Mouse (Mus musculus) ovary, postnatal 14 days (tissue): ENCODE results near the gene Ccr1.

Experiments
- DNase-seq: peaks from one replicate; pipeline ENCODE4 v3.0.0; 2022; ENCODE audit warnings: low spot score

Ccr1 gene

DNA sequence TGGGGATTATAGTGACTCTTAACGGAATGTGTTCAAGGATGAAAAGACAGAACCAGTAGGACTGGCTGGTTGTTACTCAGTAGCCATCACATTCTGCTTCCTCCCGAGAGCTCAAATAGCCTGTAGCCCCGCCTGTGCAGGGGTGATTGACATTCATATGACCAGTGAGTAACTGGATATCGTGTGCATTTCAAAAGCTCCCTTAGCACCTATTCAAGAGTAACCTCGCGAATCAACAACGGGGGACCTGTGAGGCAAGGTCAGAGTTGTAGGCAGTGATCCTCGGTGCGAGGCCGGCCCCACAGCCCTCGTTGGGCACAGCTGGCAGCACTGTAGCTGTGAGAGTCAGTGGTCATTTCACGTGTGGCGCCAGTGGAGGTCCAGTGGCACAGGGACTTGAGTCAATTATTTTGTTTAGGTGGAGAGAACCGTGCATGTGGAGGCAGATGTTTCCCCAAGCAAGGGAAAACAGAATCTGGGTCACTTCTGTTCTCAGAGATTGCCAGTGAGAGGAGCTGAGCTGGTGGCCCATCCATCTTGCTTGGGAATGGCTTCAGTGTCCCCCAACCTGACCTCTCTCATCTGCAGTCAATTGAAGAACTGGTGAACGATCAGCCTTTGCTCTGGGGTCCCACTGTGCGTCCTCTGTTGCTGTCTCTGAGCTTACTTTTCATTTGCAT, 41.1 kb downstream of the Ccr1 start:
- DNase-seq = no peak

GRCm38 (mm10) chr9:123926041-123926440, 42.5 kb downstream of the Ccr1 start:
- peak; percentile 56 for DNase-seq

DNA sequence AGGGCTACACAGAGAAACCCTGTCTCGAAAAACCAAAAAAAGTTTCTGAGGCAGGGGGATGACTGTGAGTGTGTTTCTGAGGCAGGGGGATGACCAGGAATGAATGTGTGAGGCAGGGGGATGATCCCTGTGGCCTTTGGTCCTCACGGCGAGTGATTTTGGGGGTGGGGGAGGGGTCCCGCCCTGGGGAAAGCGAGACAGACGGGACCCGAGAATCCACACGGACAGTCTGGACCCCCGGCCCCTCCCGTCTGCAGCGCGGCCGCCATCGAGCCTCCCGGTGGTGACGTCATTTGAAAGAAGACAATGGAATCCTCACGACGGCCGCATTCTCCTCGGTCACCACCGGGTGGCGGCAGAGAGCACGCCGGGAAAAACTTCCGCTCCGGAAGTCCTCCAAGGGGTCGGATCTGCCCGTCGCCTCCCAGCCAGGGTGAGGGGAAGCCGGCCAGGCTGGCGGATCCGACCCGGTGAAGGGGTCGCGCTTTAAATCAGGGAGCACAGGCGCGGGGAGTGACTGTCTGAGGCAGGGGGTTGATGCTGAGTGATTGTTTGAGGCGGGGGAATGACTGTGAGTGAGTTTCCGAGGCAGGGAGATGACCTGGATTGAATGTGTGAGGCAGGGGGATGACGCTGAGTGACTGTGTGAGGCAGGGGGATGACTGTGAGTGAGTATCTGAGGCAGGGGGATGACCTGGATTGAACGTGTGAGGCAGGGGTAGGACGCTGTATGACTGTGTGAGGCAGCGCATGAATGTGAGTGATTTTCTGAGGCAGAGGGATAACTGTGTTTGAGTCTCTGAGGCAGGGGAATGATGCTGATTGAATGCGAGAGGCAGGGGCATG, 43.2 kb downstream of the Ccr1 start:
- peak; percentile 92 for DNase-seq

GRCm38 (mm10) chr9:123924589-123925066, 43.9 kb downstream of the Ccr1 start:
- peak; percentile 87 for DNase-seq

DNA sequence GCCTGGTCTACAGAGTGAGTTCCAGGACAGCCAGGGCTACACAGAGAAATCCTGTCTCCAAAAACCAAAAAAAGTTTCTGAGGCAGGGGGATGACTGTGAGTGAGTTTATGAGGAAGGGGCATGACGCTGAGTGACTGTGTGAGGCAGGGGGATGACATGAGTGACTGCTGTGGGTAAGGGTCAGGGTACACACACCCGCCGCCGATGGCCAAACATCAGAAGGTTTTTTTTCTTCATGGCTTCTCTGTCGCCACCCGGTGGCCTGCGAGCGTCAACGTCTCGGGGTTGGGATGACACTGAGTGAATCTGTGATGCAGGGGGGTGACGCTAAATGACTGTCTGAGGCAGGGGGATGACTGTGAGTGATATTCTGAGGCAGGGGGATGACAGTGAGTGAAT, 44.5 kb downstream of the Ccr1 start:
- DNase-seq = peak; percentile 54

GRCm38 (mm10) chr9:123923146-123923991, 45.1 kb downstream of the Ccr1 start:
- DNase-seq = peak; percentile 7
